Mouse (Mus musculus) midbrain, embryonic 14.5 days (tissue): ENCODE measurements around the gene Upb1. TPM values are rescaled to one million over a fixed set of nuclear protein-coding genes. Genes with fewer than 3 reads are reported as not detected.

Experiments used
- ATAC-seq: fragments of 200-750 bp; cut with Nextera tagmentation; 2 replicates; pipeline ENCODE4 v1.8.0; 2017; ENCODE audit warnings: moderate number of reproducible peaks, moderate library complexity; ENCODE audit not compliant: low FRiP score, low TSS enrichment
- DNase-seq: peaks from one replicate; pipeline ENCODE4 v3.0.0-alpha.2; 2015
- H3K27ac ChIP-seq: fragments of 300-500 bp; sonication (generic); replicated peaks from 2 replicates; pipeline ENCODE4 v1.5.1; 2014; ENCODE audit warnings: mild to moderate bottlenecking, low read depth, low read length, moderate library complexity
- H3K27me3 ChIP-seq: fragments of 300-500 bp; sonication (generic); 2 replicates; pipeline ENCODE4 v1.6.1; 2014; ENCODE audit warnings: low read length, control low read depth, mixed read lengths; ENCODE audit not compliant: control insufficient read depth, insufficient read depth
- H3K36me3 ChIP-seq: fragments of 300-500 bp; sonication (generic); 2 replicates; pipeline ENCODE4 v1.6.1; 2014; ENCODE audit warnings: low read length, control low read depth; ENCODE audit not compliant: control insufficient read depth, insufficient read depth
- H3K4me1 ChIP-seq: fragments of 300-500 bp; sonication (generic); 2 replicates; pipeline ENCODE4 v1.6.1; 2014; ENCODE audit warnings: mild to moderate bottlenecking, antibody characterized with exemption, low read length, control low read depth; ENCODE audit not compliant: control insufficient read depth, insufficient read depth
- H3K4me2 ChIP-seq: fragments of 300-500 bp; sonication (generic); 2 replicates; pipeline ENCODE4 v1.6.1; 2014; ENCODE audit warnings: mild to moderate bottlenecking, low read length, moderate library complexity
- H3K4me3 ChIP-seq: fragments of 300-500 bp; sonication (generic); replicated peaks from 2 replicates; pipeline ENCODE4 v1.5.1; 2014; ENCODE audit warnings: low read depth, low read length
- H3K9ac ChIP-seq: fragments of 300-500 bp; sonication (generic); replicated peaks from 2 replicates; pipeline ENCODE4 v1.6.1; 2014; ENCODE audit warnings: mild to moderate bottlenecking, low read length, moderate library complexity
- H3K9me3 ChIP-seq: fragments of 300-500 bp; sonication (generic); 2 replicates; pipeline ENCODE4 v1.6.1; 2016; ENCODE audit warnings: low read length, control low read depth, mixed read lengths; ENCODE audit not compliant: control insufficient read depth
- WGBS: fragments of 180-500 bp; shearing (Covaris S2); extraction: QIAGEN DNeasy Blood & Tissue Kit; methylation state at CpG from one replicate; pipeline ENCODE4 v1.1.7; 2014; 5-methylcytosine and 5-hydroxymethylcytosine counted together
- polyA plus RNA-seq: library from polyadenylated mRNA; unstranded; fragments of >200 nt; fragmentation: Nextera tagmentation; extraction: Ambion mirVana; gene quantifications from 2 replicates; pipeline ENCODE4 v1.2.1, GENCODE M21; 2014

Upb1 gene
- polyA plus RNA-seq, 1 experiment from 2014 or later, result 0.11 TPM

- no peaks in the 10 kb centered on the region for H3K4me1 ChIP-seq
- no peak overlapping the region for H3K4me3 ChIP-seq
- no peaks in the 10 kb centered on the region for H3K9me3 ChIP-seq
- WGBS, result 89% methylated on average over 4 of the region's 4 CpGs
- DNase-seq, result no peak
- H3K27ac ChIP-seq, result no peak overlapping the region
- H3K9ac ChIP-seq, result no peak overlapping the region
- H3K36me3 ChIP-seq, result no peaks in the 10 kb centered on the region
- H3K4me2 ChIP-seq, result no peak overlapping the region
- H3K27me3 ChIP-seq, result no peaks in the 10 kb centered on the region
- ATAC-seq, result no peak
Measured at GRCm38 (mm10) chr10:75481703-75482102, 80.8 kb downstream of the Upb1 start.

GRCm38 (mm10) chr10:75482271-75482670 lies 81.4 kb downstream of the Upb1 start:
- Histone ChIP-seq H3K27me3 (no peaks in the 10 kb centered on the region), H3K27ac (no peak overlapping the region), H3K9me3 (no peaks in the 10 kb centered on the region), H3K4me2 (no peak overlapping the region), H3K9ac (no peak overlapping the region), H3K4me3 (no peak overlapping the region), H3K4me1 (no peaks in the 10 kb centered on the region), H3K36me3 (no peaks in the 10 kb centered on the region)
- DNase-seq, result no peak
- ATAC-seq, result no peak
- WGBS, result 91% methylated on average over 5 of the region's 5 CpGs

DNA sequence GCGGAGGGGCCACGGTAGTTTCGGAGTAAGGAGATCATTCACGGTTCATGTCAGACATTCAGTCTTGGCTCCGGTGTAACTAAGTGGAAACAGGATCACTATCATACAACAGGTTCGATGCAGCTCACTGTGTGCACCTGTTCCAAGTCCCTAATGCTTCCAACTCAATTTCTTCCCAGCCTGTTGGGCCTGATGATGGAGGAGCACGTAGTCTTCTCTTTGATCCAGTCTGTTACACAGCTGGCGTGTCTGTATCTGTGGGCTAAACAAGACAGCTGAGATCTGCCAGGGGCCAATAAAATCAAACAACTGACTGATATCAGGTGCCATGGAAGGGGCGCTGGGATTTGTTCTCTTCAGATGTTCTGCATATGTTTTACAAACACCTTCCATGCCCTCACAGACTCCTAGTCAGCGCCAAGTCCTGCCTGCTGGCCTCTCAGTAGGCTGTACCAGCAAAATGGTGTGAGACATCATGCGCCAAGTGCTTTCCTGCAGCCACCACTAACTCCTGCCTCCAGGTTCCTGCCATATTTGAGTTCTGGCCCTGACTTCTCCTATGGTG lies 82.1 kb downstream of the Upb1 start:
- no peak overlapping the region for H3K27ac ChIP-seq
- H3K9me3 ChIP-seq, result no peaks in the 10 kb centered on the region
- DNase-seq (no peak), ATAC-seq (no peak)
- 89% methylated on average over 11 of the region's 11 CpGs for WGBS
- H3K27me3 ChIP-seq, result no peaks in the 10 kb centered on the region
- no peaks in the 10 kb centered on the region for H3K36me3 ChIP-seq
- H3K4me3 ChIP-seq, result no peak overlapping the region
- H3K4me2 ChIP-seq, result no peak overlapping the region
- H3K4me1 ChIP-seq, result no peaks in the 10 kb centered on the region
- no peak overlapping the region for H3K9ac ChIP-seq

DNA sequence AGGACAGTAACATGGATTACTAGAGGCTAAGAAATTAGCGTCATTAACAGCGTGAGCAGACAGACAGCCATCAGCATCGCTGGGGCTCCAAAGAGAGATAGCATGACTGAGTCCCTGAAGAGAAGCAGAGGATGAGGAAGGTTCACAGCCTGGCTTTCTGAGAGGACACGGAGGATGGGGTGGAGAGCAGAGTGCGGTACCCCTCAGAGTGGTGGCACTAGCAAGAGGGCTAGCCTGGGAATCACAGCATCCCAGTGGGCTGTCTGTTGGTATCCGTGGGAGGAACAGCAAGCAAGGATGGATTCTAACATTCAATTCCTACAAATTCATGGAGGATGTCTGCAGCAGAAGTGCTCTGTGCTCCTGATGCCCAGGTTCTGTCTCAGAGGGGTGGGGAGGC lies 83.2 kb downstream of the Upb1 start:
- Histone ChIP-seq H3K36me3 (no peaks in the 10 kb centered on the region), H3K27me3 (no peaks in the 10 kb centered on the region), H3K9ac (no peak overlapping the region), H3K27ac (no peak overlapping the region), H3K9me3 (no peaks in the 10 kb centered on the region), H3K4me1 (no peaks in the 10 kb centered on the region), H3K4me2 (no peak overlapping the region), H3K4me3 (no peak overlapping the region)
- DNase-seq (no peak), ATAC-seq (no peak)
- 91% methylated on average over 6 of the region's 6 CpGs for WGBS

GRCm38 (mm10) chr10:75484767-75485166 lies 83.9 kb downstream of the Upb1 start:
- Histone ChIP-seq H3K4me1 (no peaks in the 10 kb centered on the region), H3K36me3 (no peaks in the 10 kb centered on the region), H3K4me3 (no peak overlapping the region), H3K9me3 (no peaks in the 10 kb centered on the region), H3K27me3 (no peaks in the 10 kb centered on the region), H3K9ac (no peak overlapping the region), H3K4me2 (no peak overlapping the region), H3K27ac (no peak overlapping the region)
- 81% methylated on average over 6 of the region's 6 CpGs for WGBS
- DNase-seq, result no peak
- no peak for ATAC-seq

DNA sequence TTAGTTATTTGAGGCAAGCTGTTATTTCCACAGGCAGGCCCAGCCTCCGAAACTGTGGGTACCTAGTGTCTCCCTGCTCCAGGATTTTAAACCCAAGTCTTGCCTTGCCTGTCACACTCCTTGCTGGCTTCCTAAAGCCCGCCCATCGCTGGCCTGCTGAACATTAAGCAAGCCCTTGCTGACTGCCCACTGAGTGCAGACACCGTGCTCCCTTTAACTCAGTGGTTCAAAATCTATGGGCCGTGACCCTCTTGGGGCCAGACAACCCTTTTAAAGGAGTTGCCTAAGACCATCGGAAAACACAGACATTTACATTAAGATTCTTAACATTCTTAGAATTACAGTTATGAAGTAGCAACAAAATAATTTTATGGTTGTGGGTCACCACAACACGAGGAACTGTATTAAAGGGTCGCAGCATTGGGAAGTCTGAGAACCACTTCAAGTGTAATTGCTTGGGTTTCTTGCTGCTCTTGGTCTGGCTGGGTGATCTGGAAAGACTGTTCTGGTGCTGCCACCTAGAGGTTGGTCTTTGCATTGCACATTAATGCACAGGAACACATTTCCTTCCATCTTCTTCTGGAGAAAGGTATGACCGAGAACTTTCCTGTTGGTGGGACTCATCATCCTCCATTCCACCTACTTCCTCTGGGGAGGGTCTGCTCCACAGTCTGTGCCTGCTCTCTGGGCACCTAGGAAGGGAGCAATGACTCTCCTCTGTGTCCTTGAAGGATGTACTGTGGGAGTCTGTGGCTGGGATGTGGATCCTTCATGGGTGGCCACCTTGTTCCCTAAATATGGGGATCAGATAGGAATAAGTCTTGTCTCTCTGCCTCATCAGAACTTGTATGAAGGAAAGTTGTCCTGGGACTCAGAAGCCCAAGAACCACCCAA lies 85.4 kb downstream of the Upb1 start:
- DNase-seq (peak; percentile 89), ATAC-seq (no peak)
- H3K4me3 ChIP-seq, result no peak overlapping the region
- WGBS, result 45% methylated on average over 9 of the region's 9 CpGs
- no peaks in the 10 kb centered on the region for H3K36me3 ChIP-seq
- H3K27ac ChIP-seq, result no peak overlapping the region
- H3K9me3 ChIP-seq, result no peaks in the 10 kb centered on the region
- no peak overlapping the region for H3K9ac ChIP-seq
- H3K4me2 ChIP-seq, result no peak overlapping the region
- H3K27me3 ChIP-seq, result no peaks in the 10 kb centered on the region
- H3K4me1 ChIP-seq, result no peaks in the 10 kb centered on the region

GRCm38 (mm10) chr10:75487131-75487530 lies 86.2 kb downstream of the Upb1 start:
- Histone ChIP-seq H3K27ac (no peak overlapping the region), H3K9me3 (no peaks in the 10 kb centered on the region), H3K4me1 (no peaks in the 10 kb centered on the region), H3K4me2 (no peak overlapping the region), H3K36me3 (no peaks in the 10 kb centered on the region), H3K27me3 (no peaks in the 10 kb centered on the region), H3K9ac (no peak overlapping the region), H3K4me3 (no peak overlapping the region)
- DNase-seq (no peak), ATAC-seq (no peak)
- WGBS, result 69% methylated on average over 3 of the region's 3 CpGs

- H3K9me3 ChIP-seq, result no peaks in the 10 kb centered on the region
- no peak overlapping the region for H3K27ac ChIP-seq
- DNase-seq (no peak), ATAC-seq (no peak)
- H3K36me3 ChIP-seq, result no peaks in the 10 kb centered on the region
- no peak overlapping the region for H3K4me3 ChIP-seq
- H3K4me2 ChIP-seq, result no peak overlapping the region
- H3K4me1 ChIP-seq, result no peaks in the 10 kb centered on the region
- 81% methylated on average over 2 of the region's 2 CpGs for WGBS
- no peak overlapping the region for H3K9ac ChIP-seq
- H3K27me3 ChIP-seq, result no peaks in the 10 kb centered on the region
Measured at GRCm38 (mm10) chr10:75489522-75489921, 88.6 kb downstream of the Upb1 start.

DNA sequence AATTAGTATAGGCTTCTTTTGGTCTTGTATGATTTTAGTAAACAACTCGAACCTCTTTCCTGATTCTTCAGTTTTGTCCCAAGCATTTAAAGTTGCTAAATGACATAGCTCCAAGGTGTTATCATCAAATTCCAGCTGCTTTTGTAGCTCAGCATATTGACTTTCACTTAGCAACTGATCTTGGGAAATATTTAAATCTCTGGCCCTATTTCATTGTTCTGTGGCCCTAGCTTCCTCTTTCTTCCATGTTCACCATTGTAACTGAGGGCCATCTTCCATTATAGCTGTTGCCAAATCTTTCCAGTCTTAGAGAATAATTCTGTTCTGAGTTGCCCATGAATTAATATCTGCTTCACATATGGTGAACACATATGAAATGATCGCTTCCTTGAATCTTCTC lies 89.8 kb downstream of the Upb1 start:
- WGBS, result 82% methylated on average over 2 of the region's 2 CpGs
- H3K4me2 ChIP-seq, result no peak overlapping the region

More for the DNA sequence above, 89.8 kb downstream of the Upb1 start:
- no peak for DNase-seq
- no peak overlapping the region for H3K4me3 ChIP-seq
- H3K27me3 ChIP-seq, result no peaks in the 10 kb centered on the region
- H3K9me3 ChIP-seq, result no peaks in the 10 kb centered on the region
- ATAC-seq, result no peak
- no peak overlapping the region for H3K27ac ChIP-seq
- H3K4me1 ChIP-seq, result no peaks in the 10 kb centered on the region
- no peaks in the 10 kb centered on the region for H3K36me3 ChIP-seq
- H3K9ac ChIP-seq, result no peak overlapping the region
